Comparison of ENCODE assay signal across 15 mouse cellular contexts in genomic region chr6:30698036-30698435, GRCm38 (mm10). TPM values are rescaled to one million over a fixed set of nuclear protein-coding genes. Genes with fewer than 3 reads are reported as not detected.
DNase-seq lines count a peak whose midpoint lies in the region; ATAC-seq lines count a peak whose summit lies in the region.
"Had no signal": no experiment of that assay in that cellular context is flagged by ENCODE, and none has a peak within 500 bp of the region (broad histone marks: within the 10 kb centered on the region; RNA-seq: fewer than 3 reads in every experiment).

No protein-coding gene starts in this region.

- H3K4me1 ChIP-seq in hindbrain, embryonic 10.5 days (replicated peaks) = peaks cover 30% of the 10 kb centered on the region
- H3K4me1 ChIP-seq in hindbrain, embryonic 16.5 days (ENCODE audit: control insufficient read depth, insufficient read depth, low read depth, low read length) = peaks cover 4% of the 10 kb centered on the region; the same call in 1 of the 2 replicates
- H3K4me1 ChIP-seq in embryonic facial prominence, embryonic 10.5 days = peaks cover 42% of the 10 kb centered on the region
- H3K4me1 ChIP-seq in embryonic facial prominence, embryonic 15.5 days = peaks cover 13% of the 10 kb centered on the region; the same call in 1 of the 2 replicates
- H3K4me1 ChIP-seq in intestine, embryonic 16.5 days (ENCODE audit: control insufficient read depth, insufficient read depth, low read length) = peaks cover 5% of the 10 kb centered on the region; the same call in 1 of the 2 replicates

- no peaks in the 10 kb centered on the region for H3K27me3 ChIP-seq in hindbrain, embryonic 10.5 days (ENCODE audit: insufficient read depth, poor library complexity, severe bottlenecking)
- H3K27me3 ChIP-seq in hindbrain, embryonic 16.5 days (replicated peaks; ENCODE audit: control insufficient read depth, insufficient read depth, low read length) = no peaks in the 10 kb centered on the region
- no peaks in the 10 kb centered on the region for H3K27me3 ChIP-seq in embryonic facial prominence, embryonic 10.5 days (replicated peaks; ENCODE audit: low read depth, poor library complexity, severe bottlenecking)
- H3K27me3 ChIP-seq in embryonic facial prominence, embryonic 15.5 days = no peaks in the 10 kb centered on the region
- no peaks in the 10 kb centered on the region for H3K27me3 ChIP-seq in intestine, embryonic 16.5 days (replicated peaks; ENCODE audit: control insufficient read depth, insufficient read depth, low read length)

- no peak overlapping the region for H3K4me3 ChIP-seq in hindbrain, embryonic 10.5 days
- H3K4me3 ChIP-seq in hindbrain, embryonic 16.5 days (ENCODE audit: low read length) = no peak overlapping the region
- H3K4me3 ChIP-seq in embryonic facial prominence, embryonic 10.5 days = no peak overlapping the region
- no peak overlapping the region for H3K4me3 ChIP-seq in embryonic facial prominence, embryonic 15.5 days (replicated peaks)
- H3K4me3 ChIP-seq in intestine, embryonic 16.5 days (ENCODE audit: low read length) = no peak overlapping the region

- 96% methylated on average over 4 of the region's 4 CpGs for WGBS in hindbrain, embryonic 10.5 days
- WGBS in hindbrain, embryonic 16.5 days = 93% methylated on average over 4 of the region's 4 CpGs
- 93% methylated on average over 4 of the region's 4 CpGs for WGBS in embryonic facial prominence, embryonic 10.5 days
- 68% methylated on average over 4 of the region's 4 CpGs for WGBS in embryonic facial prominence, embryonic 15.5 days
- WGBS in intestine, embryonic 16.5 days = 80% methylated on average over 4 of the region's 4 CpGs

- peak overlapping the region; percentile 78; the same call in 1 of the 2 replicates for H3K27ac ChIP-seq in hindbrain, embryonic 10.5 days
- no peak overlapping the region for H3K27ac ChIP-seq in hindbrain, embryonic 16.5 days (ENCODE audit: low read depth, low read length)
- H3K27ac ChIP-seq in embryonic facial prominence, embryonic 10.5 days (replicated peaks) = peak overlapping the region; percentile 73
- H3K27ac ChIP-seq in embryonic facial prominence, embryonic 15.5 days (replicated peaks) = peak overlapping the region; percentile 78
- H3K27ac ChIP-seq in intestine, embryonic 16.5 days (ENCODE audit: low read length) = peak overlapping the region; percentile 49

- H3K9ac ChIP-seq in hindbrain, embryonic 16.5 days (ENCODE audit: low read depth, low read length) = no peak overlapping the region
- no peak overlapping the region for H3K9ac ChIP-seq in embryonic facial prominence, embryonic 15.5 days
- H3K9ac ChIP-seq in intestine, embryonic 16.5 days (ENCODE audit: low read depth, low read length) = no peak overlapping the region

- ATAC-seq in hindbrain, embryonic 16.5 days = no peak
- no peak for ATAC-seq in embryonic facial prominence, embryonic 15.5 days (ENCODE audit: insufficient number of reproducible peaks, low FRiP score, low TSS enrichment, low read depth)
- ATAC-seq in intestine, embryonic 16.5 days = no peak
- ATAC-seq in erythroid progenitor cell, adult 5-6 weeks (replicated peaks; ENCODE audit: low FRiP score, poor library complexity, severe bottlenecking) = no peak
- ATAC-seq: CD4-positive, CD25-positive, alpha-beta regulatory T cell, adult 4 months had no signal

- H3K9me3 ChIP-seq in hindbrain, embryonic 10.5 days = no peaks in the 10 kb centered on the region
- H3K9me3 ChIP-seq in hindbrain, embryonic 16.5 days (ENCODE audit: control insufficient read depth, low read length) = no peaks in the 10 kb centered on the region
- H3K9me3 ChIP-seq in embryonic facial prominence, embryonic 10.5 days = no peaks in the 10 kb centered on the region
- H3K9me3 ChIP-seq in embryonic facial prominence, embryonic 15.5 days (replicated peaks) = no peaks in the 10 kb centered on the region
- no peaks in the 10 kb centered on the region for H3K9me3 ChIP-seq in intestine, embryonic 16.5 days (ENCODE audit: control insufficient read depth, low read length)

- DNase-seq in hindbrain, embryonic 10.5 days (ENCODE audit: low spot score) = no peak
- DNase-seq in embryonic facial prominence, embryonic 10.5 days (ENCODE audit: low spot score) = no peak
- DNase-seq in cerebellum, adult 11 months = no peak
- DNase-seq in adipocyte (ENCODE audit: low spot score) = no peak
- DNase-seq: lung, postnatal 4 days; right cerebral cortex, postnatal 14 days had no signal

- no peak overlapping the region for H3K4me2 ChIP-seq in hindbrain, embryonic 16.5 days (ENCODE audit: low read length)
- H3K4me2 ChIP-seq in embryonic facial prominence, embryonic 15.5 days (replicated peaks) = no peak overlapping the region
- H3K4me2 ChIP-seq in intestine, embryonic 16.5 days (ENCODE audit: low read depth, low read length) = no peak overlapping the region

- no peaks in the 10 kb centered on the region for H3K36me3 ChIP-seq in hindbrain, embryonic 10.5 days
- H3K36me3 ChIP-seq in hindbrain, embryonic 16.5 days (ENCODE audit: control insufficient read depth, insufficient read depth, low read length) = no peaks in the 10 kb centered on the region
- no peaks in the 10 kb centered on the region for H3K36me3 ChIP-seq in embryonic facial prominence, embryonic 10.5 days (replicated peaks)
- H3K36me3 ChIP-seq in embryonic facial prominence, embryonic 15.5 days = no peaks in the 10 kb centered on the region
- H3K36me3 ChIP-seq in intestine, embryonic 16.5 days (ENCODE audit: control insufficient read depth, insufficient read depth, low read length) = no peaks in the 10 kb centered on the region

RNA-seq across cellular contexts. Expression of gene Cep41, which starts 4.5 kb away (rescaled TPM):
- 16.0 and 19.0 TPM in 2 replicates for polyA plus RNA-seq in hindbrain, embryonic 10.5 days (2016; fragmentation: Nextera tagmentation; extraction: Ambion mirVana)
- 10.4 and 14.1 TPM in 2 replicates for polyA plus RNA-seq in hindbrain, embryonic 16.5 days (2015; fragmentation: Nextera tagmentation; extraction: Ambion mirVana)
- polyA plus RNA-seq in embryonic facial prominence, embryonic 10.5 days (2016; fragmentation: Nextera tagmentation; extraction: Ambion mirVana) = 17.7 and 17.9 TPM in 2 replicates
- polyA plus RNA-seq in embryonic facial prominence, embryonic 15.5 days (2015; fragmentation: Nextera tagmentation; extraction: Ambion mirVana) = 30.9 and 33.1 TPM in 2 replicates
- 6.2 and 6.6 TPM in 2 replicates for polyA plus RNA-seq in intestine, embryonic 16.5 days (2015; fragmentation: Nextera tagmentation; extraction: Ambion mirVana)
- total RNA-seq in erythroid progenitor cell, adult 5-6 weeks (2015; ENCODE audit: low replicate concordance) = 3.2 and 49.0 TPM in 2 replicates
- 3.1 and 5.5 TPM in 2 replicates for total RNA-seq in erythroid progenitor cell, adult 5-6 weeks (2017; ENCODE audit: low replicate concordance)

RNA-seq across cellular contexts. Expression of gene Mest, which starts 25.3 kb away (rescaled TPM):
- polyA plus RNA-seq in hindbrain, embryonic 10.5 days (2016; fragmentation: Nextera tagmentation; extraction: Ambion mirVana) = 1,257 and 1,613 TPM in 2 replicates
- polyA plus RNA-seq in hindbrain, embryonic 16.5 days (2015; fragmentation: Nextera tagmentation; extraction: Ambion mirVana) = 303 and 331 TPM in 2 replicates
- polyA plus RNA-seq in embryonic facial prominence, embryonic 10.5 days (2016; fragmentation: Nextera tagmentation; extraction: Ambion mirVana) = 1,878 and 2,201 TPM in 2 replicates
- polyA plus RNA-seq in embryonic facial prominence, embryonic 15.5 days (2015; fragmentation: Nextera tagmentation; extraction: Ambion mirVana) = 1,312 and 1,376 TPM in 2 replicates
- polyA plus RNA-seq in intestine, embryonic 16.5 days (2015; fragmentation: Nextera tagmentation; extraction: Ambion mirVana) = 558 and 560 TPM in 2 replicates
- total RNA-seq in erythroid progenitor cell, adult 5-6 weeks (2015; ENCODE audit: low replicate concordance) = not detected in 2 replicates
- total RNA-seq in erythroid progenitor cell, adult 5-6 weeks (2017; ENCODE audit: low replicate concordance) = not detected in 2 replicates

RNA-seq across cellular contexts. Expression of gene Cpa1, which starts 59.0 kb away (rescaled TPM):
- 0.14 and 0.16 TPM in 2 replicates for polyA plus RNA-seq in hindbrain, embryonic 10.5 days (2016; fragmentation: Nextera tagmentation; extraction: Ambion mirVana)
- polyA plus RNA-seq in hindbrain, embryonic 16.5 days (2015; fragmentation: Nextera tagmentation; extraction: Ambion mirVana) = 0.85 and 0.90 TPM in 2 replicates
- 0.26 and 0.34 TPM in 2 replicates for polyA plus RNA-seq in embryonic facial prominence, embryonic 10.5 days (2016; fragmentation: Nextera tagmentation; extraction: Ambion mirVana)
- polyA plus RNA-seq in embryonic facial prominence, embryonic 15.5 days (2015; fragmentation: Nextera tagmentation; extraction: Ambion mirVana) = 0.98 and 1.2 TPM in 2 replicates
- polyA plus RNA-seq in intestine, embryonic 16.5 days (2015; fragmentation: Nextera tagmentation; extraction: Ambion mirVana) = 358 and 408 TPM in 2 replicates
- not detected in 2 replicates for total RNA-seq in erythroid progenitor cell, adult 5-6 weeks (2015; ENCODE audit: low replicate concordance)
- not detected in 2 replicates for total RNA-seq in erythroid progenitor cell, adult 5-6 weeks (2017; ENCODE audit: low replicate concordance)
- total RNA-seq: adrenal gland, adult 18-20 months; gastrocnemius, adult 8-10 months; layer of hippocampus, postnatal 14 days; neutrophil, adult 5-6 weeks had no signal
- polyA plus RNA-seq: CD4-positive, CD25-positive, alpha-beta regulatory T cell, adult 4 months had no signal

Comparison
In these comparisons a context has a peak if more than half of its experiments do, and no peak if none do; other contexts are left out.
1. RNA of gene Cpa1, which starts 59.0 kb away (polyA plus RNA-seq): 358 to 408 TPM in intestine, embryonic 16.5 days; 0.98 to 1.2 TPM in embryonic facial prominence, embryonic 15.5 days, 0.85 to 0.90 TPM in hindbrain, embryonic 16.5 days, 0.26 to 0.34 TPM in embryonic facial prominence, embryonic 10.5 days and 0.14 to 0.16 TPM in hindbrain, embryonic 10.5 days; every median in the first group is over 100 times any median in the second.